Mouse (Mus musculus): ENCODE data around the gene Srd5a1. TPM values are rescaled to one million over a fixed set of nuclear protein-coding genes. Genes with fewer than 3 reads are reported as not detected.

Gene Srd5a1
- polyA plus RNA-seq, 1 experiment from 2014 or later: 28.7 TPM

DNA sequence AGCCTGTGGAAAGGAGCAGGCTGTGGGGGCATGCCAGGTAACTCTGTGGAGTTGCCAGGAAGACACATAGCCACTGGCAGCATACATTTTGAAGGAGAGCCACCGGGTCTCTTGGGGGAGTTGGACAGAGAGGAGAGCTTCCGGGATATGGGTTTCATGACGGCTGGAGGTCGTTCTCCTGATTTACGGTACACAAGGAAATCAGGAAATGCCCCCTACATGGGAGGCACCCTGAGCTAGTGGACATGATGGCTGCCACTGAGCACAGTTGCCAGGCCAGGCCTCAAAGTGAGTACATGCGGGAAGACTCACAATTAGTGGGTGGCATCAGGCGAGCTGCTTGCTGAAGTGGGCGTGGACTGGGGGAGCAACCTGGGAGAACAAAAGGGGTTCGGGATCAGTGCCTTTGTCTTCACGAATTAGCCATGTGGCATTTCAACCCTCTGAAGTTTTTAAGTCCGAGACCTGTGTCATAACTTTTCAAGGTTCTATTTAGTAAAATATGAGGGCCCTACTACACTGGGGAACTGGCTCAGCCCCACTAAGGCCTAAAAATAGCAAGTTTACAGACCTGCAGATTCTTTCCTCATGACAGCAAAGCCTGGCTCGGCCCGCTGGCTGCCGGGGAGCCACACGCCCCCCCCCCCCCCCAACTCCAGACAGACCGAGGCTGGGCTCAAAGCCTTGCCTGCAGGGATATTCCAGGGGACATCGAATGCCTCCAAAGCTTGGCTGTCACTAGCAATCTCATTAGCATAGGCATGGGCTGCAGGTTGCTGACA is 68.5 kb downstream of the Srd5a1 start:
- H3K27ac ChIP-seq: no peak overlapping the region

DNA sequence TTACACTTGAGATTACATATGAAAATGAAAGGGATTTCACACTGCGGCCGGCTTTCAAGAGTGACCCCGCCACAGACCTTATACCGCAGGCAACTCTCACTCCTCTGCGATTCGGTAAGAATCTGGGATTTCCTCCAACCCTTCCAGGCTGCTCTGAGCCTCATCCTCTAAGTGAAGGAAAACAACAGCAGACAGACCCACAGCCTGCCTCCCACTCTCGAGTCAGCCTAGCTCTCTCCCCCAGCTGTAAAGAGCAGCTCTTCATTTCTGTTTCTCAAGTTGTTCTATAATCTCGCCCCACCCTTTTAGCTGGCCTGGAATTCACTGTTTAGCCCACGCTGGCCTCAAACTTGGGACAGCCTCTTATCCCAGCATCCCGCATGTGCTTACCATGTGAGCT is 69.5 kb downstream of the Srd5a1 start:
- peaks cover 20% of the 10 kb centered on the region for H3K4me1 ChIP-seq (replicated peaks; ENCODE audit: insufficient read depth, low read length)
- 0 out of 2 replicates have a peak overlapping the region, but pooled peaks have one; percentile 19 for H3K27ac ChIP-seq
- no peaks in the 10 kb centered on the region for H3K9me3 ChIP-seq (replicated peaks; ENCODE audit: low read length)
- H3K4me3 ChIP-seq (replicated peaks; ENCODE audit: low read depth, low read length): no peak overlapping the region
- no peaks in the 10 kb centered on the region for H3K27me3 ChIP-seq (ENCODE audit: insufficient read depth, low read length)
- 48% methylated on average over 10 of the region's 10 CpGs for WGBS
- ATAC-seq (replicated peaks; ENCODE audit: low FRiP score, low read depth): no peak
- TF ChIP-seq CTCF (IDR thresholded peaks at IDR 0.05; ENCODE audit: low read depth): no peak
- DNase-seq (ENCODE audit: low spot score): peak; percentile 62
- H3K36me3 ChIP-seq (ENCODE audit: insufficient read depth, low read length): no peaks in the 10 kb centered on the region
- H3K9ac ChIP-seq (ENCODE audit: low read depth, low read length): no peak overlapping the region
- no peak overlapping the region for H3K4me2 ChIP-seq (ENCODE audit: low read length)

More for the DNA sequence above, 68.5 kb downstream of the Srd5a1 start:
- 34% methylated on average over 17 of the region's 17 CpGs for WGBS
- Histone ChIP-seq H3K4me1 (replicated peaks; ENCODE audit: insufficient read depth, low read length) (peaks cover 20% of the 10 kb centered on the region), H3K9ac (ENCODE audit: low read depth, low read length) (no peak overlapping the region), H3K4me2 (ENCODE audit: low read length) (no peak overlapping the region; the same call in 1 of the 2 replicates), H3K36me3 (ENCODE audit: insufficient read depth, low read length) (no peaks in the 10 kb centered on the region), H3K9me3 (replicated peaks; ENCODE audit: low read length) (no peaks in the 10 kb centered on the region), H3K27me3 (ENCODE audit: insufficient read depth, low read length) (no peaks in the 10 kb centered on the region), H3K4me3 (replicated peaks; ENCODE audit: low read depth, low read length) (no peak overlapping the region)
- ATAC-seq (replicated peaks; ENCODE audit: low FRiP score, low read depth) (no peak), DNase-seq (ENCODE audit: low spot score) (no peak)
- TF ChIP-seq CTCF (IDR thresholded peaks at IDR 0.05; ENCODE audit: low read depth): no peak

DNA sequence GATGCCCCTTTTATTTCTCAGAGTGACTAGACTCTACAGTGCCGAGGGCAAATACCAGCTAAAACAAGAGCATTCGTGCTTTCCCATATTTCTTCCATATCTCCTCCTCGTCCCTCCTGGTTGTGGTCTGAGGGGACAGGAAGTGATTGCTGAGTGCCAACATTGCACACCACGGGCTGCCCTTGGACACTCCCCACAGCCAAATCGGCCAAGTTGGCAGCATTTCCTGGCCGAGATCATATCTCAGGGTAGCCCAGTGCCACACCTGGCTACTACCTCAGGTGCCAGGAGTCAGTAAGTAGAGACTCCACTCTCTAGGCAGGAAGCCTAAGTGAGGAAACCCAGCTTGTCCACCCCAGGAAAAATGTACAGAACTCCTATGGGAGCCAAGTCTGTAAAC is 70.0 kb downstream of the Srd5a1 start:
- no peak overlapping the region for H3K27ac ChIP-seq
- 45% methylated on average over 6 of the region's 6 CpGs for WGBS

DNA sequence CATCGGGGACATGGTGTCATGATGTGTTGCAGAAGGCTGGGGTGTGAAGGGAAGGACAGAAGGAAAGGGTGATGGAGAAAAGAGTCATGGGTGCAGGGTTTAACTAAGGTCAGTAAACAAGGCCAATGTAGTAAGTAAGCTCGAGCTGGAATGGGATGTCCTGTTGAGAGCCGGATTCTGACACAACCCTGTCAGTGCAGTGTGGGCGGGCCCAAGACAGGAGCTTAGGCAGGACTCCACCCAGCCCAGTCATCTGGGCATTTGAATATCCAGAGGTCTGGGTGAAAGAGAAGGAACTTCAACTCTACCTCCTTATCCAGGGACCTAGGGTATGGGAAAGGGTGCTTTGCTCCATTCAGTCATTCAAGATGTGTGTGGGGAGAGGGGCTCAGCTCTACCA is 72.9 kb downstream of the Srd5a1 start:
- H3K27me3 ChIP-seq (ENCODE audit: insufficient read depth, low read length): no peaks in the 10 kb centered on the region
- no peaks in the 10 kb centered on the region for H3K9me3 ChIP-seq (replicated peaks; ENCODE audit: low read length)
- TF ChIP-seq CTCF (IDR thresholded peaks at IDR 0.05; ENCODE audit: low read depth): no peak
- ATAC-seq (replicated peaks; ENCODE audit: low FRiP score, low read depth) (no peak), DNase-seq (ENCODE audit: low spot score) (no peak)
- 36% methylated on average over 4 of the region's 4 CpGs for WGBS
- H3K4me3 ChIP-seq (replicated peaks; ENCODE audit: low read depth, low read length): no peak overlapping the region
- H3K36me3 ChIP-seq (ENCODE audit: insufficient read depth, low read length): no peaks in the 10 kb centered on the region
- H3K9ac ChIP-seq (ENCODE audit: low read depth, low read length): no peak overlapping the region
- peaks cover 20% of the 10 kb centered on the region for H3K4me1 ChIP-seq (replicated peaks; ENCODE audit: insufficient read depth, low read length)
- H3K27ac ChIP-seq: no peak overlapping the region
- no peak overlapping the region for H3K4me2 ChIP-seq (ENCODE audit: low read length)

More for the DNA sequence above, 70.0 kb downstream of the Srd5a1 start:
- Histone ChIP-seq H3K27me3 (ENCODE audit: insufficient read depth, low read length) (no peaks in the 10 kb centered on the region), H3K4me2 (ENCODE audit: low read length) (no peak overlapping the region), H3K36me3 (ENCODE audit: insufficient read depth, low read length) (no peaks in the 10 kb centered on the region), H3K9ac (ENCODE audit: low read depth, low read length) (no peak overlapping the region), H3K4me1 (replicated peaks; ENCODE audit: insufficient read depth, low read length) (peaks cover 20% of the 10 kb centered on the region), H3K9me3 (replicated peaks; ENCODE audit: low read length) (no peaks in the 10 kb centered on the region), H3K4me3 (replicated peaks; ENCODE audit: low read depth, low read length) (no peak overlapping the region)
- no peak for ATAC-seq (replicated peaks; ENCODE audit: low FRiP score, low read depth)
- no peak for DNase-seq (ENCODE audit: low spot score)
- no peak for TF ChIP-seq CTCF (IDR thresholded peaks at IDR 0.05; ENCODE audit: low read depth)

DNA sequence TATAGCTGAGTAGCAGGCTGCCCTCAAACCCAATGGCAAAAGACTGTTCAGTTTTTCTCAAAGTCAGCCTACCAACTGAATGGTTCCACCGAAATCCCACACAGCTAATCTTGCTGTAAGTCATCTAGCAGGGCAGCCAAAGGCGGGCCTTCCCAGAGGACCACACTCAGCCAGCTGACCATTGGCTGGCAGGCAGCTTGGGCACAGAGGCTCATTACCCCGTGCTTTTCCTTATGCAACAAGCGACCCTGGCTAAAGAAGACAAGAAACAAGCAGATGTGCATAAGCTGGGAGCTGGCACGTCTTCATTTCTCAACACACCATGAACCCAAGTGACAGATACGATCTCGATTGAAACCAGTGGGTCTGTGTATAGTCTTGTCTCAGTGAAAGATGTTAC is 73.9 kb downstream of the Srd5a1 start:
- WGBS: 82% methylated on average over 7 of the region's 7 CpGs
- no peaks in the 10 kb centered on the region for H3K36me3 ChIP-seq (ENCODE audit: insufficient read depth, low read length)

DNA sequence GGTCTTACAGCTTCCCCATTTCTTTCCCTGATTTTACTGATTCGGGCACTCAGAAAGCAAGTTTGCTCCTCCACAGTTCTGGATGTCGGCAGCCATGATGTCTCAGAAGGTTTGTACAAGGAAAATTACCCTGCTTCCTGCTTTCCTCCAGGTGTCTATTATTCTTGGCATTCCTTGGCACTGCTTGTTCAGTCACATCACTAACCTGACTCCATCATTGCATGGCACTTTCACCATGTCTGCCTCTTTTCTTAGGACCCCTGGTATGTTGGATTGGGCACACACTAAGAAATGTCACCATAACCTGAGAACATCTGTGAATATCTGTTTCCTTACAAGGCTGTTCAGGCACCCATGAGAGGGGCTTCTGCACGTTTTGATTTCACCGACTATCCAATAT is 75.2 kb downstream of the Srd5a1 start:
- Histone ChIP-seq H3K36me3 (ENCODE audit: insufficient read depth, low read length) (no peaks in the 10 kb centered on the region), H3K4me2 (ENCODE audit: low read length) (peak overlapping the region; percentile 96), H3K4me1 (replicated peaks; ENCODE audit: insufficient read depth, low read length) (peaks cover 18% of the 10 kb centered on the region), H3K9ac (ENCODE audit: low read depth, low read length) (no peak overlapping the region), H3K4me3 (replicated peaks; ENCODE audit: low read depth, low read length) (no peak overlapping the region), H3K27me3 (ENCODE audit: insufficient read depth, low read length) (no peaks in the 10 kb centered on the region), H3K27ac (peak overlapping the region; percentile 98; the same call in 1 of the 2 replicates), H3K9me3 (replicated peaks; ENCODE audit: low read length) (no peaks in the 10 kb centered on the region)
- DNase-seq (ENCODE audit: low spot score) (no peak), ATAC-seq (replicated peaks; ENCODE audit: low FRiP score, low read depth) (no peak)
- no peak for TF ChIP-seq CTCF (IDR thresholded peaks at IDR 0.05; ENCODE audit: low read depth)
- 76% methylated on average over 4 of the region's 4 CpGs for WGBS

More for the DNA sequence above, 73.9 kb downstream of the Srd5a1 start:
- no peak overlapping the region for H3K27ac ChIP-seq
- ATAC-seq (replicated peaks; ENCODE audit: low FRiP score, low read depth) (no peak), DNase-seq (ENCODE audit: low spot score) (no peak)
- H3K4me2 ChIP-seq (ENCODE audit: low read length): no peak overlapping the region
- no peak overlapping the region for H3K9ac ChIP-seq (ENCODE audit: low read depth, low read length)
- no peak overlapping the region for H3K4me3 ChIP-seq (replicated peaks; ENCODE audit: low read depth, low read length)
- H3K9me3 ChIP-seq (replicated peaks; ENCODE audit: low read length): no peaks in the 10 kb centered on the region
- peaks cover 15% of the 10 kb centered on the region for H3K4me1 ChIP-seq (replicated peaks; ENCODE audit: insufficient read depth, low read length)
- no peaks in the 10 kb centered on the region for H3K27me3 ChIP-seq (ENCODE audit: insufficient read depth, low read length)
- TF ChIP-seq CTCF (IDR thresholded peaks at IDR 0.05; ENCODE audit: low read depth): no peak
